8 mouse cellular contexts compared by ENCODE assay signal in the genomic region with DNA sequence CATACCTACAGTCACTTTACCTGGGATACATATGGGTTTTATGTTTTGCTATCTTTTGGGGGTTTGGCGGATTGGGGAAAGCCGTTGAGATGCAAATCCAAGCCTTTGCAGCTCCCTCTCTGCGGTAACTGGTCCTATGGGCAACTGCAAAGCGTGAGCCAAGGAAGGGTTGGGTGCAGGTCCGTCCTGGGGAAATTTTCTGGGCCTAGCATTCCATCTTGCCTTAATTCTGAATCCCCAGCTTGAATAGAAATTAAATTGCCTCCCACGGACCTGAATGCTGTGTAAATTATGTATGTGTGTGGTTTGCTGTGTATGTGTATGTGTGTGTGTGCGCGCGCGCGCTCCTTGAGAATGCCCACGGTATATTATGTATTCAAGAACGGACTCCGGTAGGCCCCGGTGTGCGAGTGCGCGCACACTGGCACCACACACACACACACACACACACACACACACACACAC. TPM values are rescaled to one million over a fixed set of nuclear protein-coding genes. Genes with fewer than 3 reads are reported as not detected.
DNase-seq lines count a peak whose midpoint lies in the region; ATAC-seq and TF ChIP-seq lines count a peak whose summit lies in the region.

No protein-coding gene starts in this region.

- peak; percentile 61 for DNase-seq in layer of hippocampus, adult 11-12 months (ENCODE audit: low spot score)
- no peak for DNase-seq in layer of hippocampus, postnatal 25 days (ENCODE audit: extremely low spot score in 1 of 2, low spot score in 1 of 2)
- peak; percentile 69 for DNase-seq in brain, embryonic 14.5 days (ENCODE audit: low read depth)
- peak; percentile 37 for DNase-seq in hindbrain, embryonic 10.5 days (ENCODE audit: low spot score)
- DNase-seq in gastrocnemius, postnatal 36 days, result no peak
- no peak for DNase-seq in spleen, postnatal 36 days (ENCODE audit: low spot score in 2 of 2)
- no peak for DNase-seq in thymus, postnatal 14 days

- intact Hi-C loops in gastrocnemius, postnatal 36 days (cut with DNase I), result loop anchor here (5.0 to 10.0 kb wide), 2 partner anchors 781 to 1523 kb away; no protein-coding TSS in a partner anchor

- no peaks in the 10 kb centered on the region for H3K36me3 ChIP-seq in hindbrain, embryonic 10.5 days
- H3K36me3 ChIP-seq in midbrain, embryonic 12.5 days, result no peaks in the 10 kb centered on the region

- TF ChIP-seq POLR2A in brain, embryonic 14.5 days (IDR thresholded peaks at IDR 0.05; ENCODE audit: borderline replicate concordance, extremely low read depth, insufficient read depth, insufficient read length, poor library complexity, severe bottlenecking), result no peak

- peaks cover 83% of the 10 kb centered on the region for H3K4me1 ChIP-seq in hindbrain, embryonic 10.5 days (replicated peaks)
- peaks cover 55% of the 10 kb centered on the region for H3K4me1 ChIP-seq in midbrain, embryonic 12.5 days

- H3K9ac ChIP-seq in midbrain, embryonic 12.5 days (replicated peaks), result peak overlapping the region; percentile 68

- ATAC-seq in midbrain, embryonic 12.5 days (ENCODE audit: low FRiP score, low read depth), result 0 out of 2 replicates have a peak, but pooled peaks have one; percentile 1

- peak overlapping the region; percentile 77 for H3K4me3 ChIP-seq in hindbrain, embryonic 10.5 days
- H3K4me3 ChIP-seq in midbrain, embryonic 12.5 days, result peak overlapping the region; percentile 66

- WGBS in hindbrain, embryonic 10.5 days, result under 1% methylated on average over 18 of the region's 18 CpGs
- WGBS in midbrain, embryonic 12.5 days, result 2% methylated on average over 12 of the region's 18 CpGs

- H3K9me3 ChIP-seq in hindbrain, embryonic 10.5 days, result no peaks in the 10 kb centered on the region
- H3K9me3 ChIP-seq in midbrain, embryonic 12.5 days, result no peaks in the 10 kb centered on the region

- no peak for TF ChIP-seq CTCF in brain, embryonic 14.5 days (IDR thresholded peaks at IDR 0.05; ENCODE audit: borderline replicate concordance, extremely low read depth, insufficient read depth, insufficient read length)

- H3K27me3 ChIP-seq in hindbrain, embryonic 10.5 days (ENCODE audit: insufficient read depth, poor library complexity, severe bottlenecking), result peaks cover 89% of the 10 kb centered on the region
- H3K27me3 ChIP-seq in midbrain, embryonic 12.5 days, result peaks cover 87% of the 10 kb centered on the region

- peak overlapping the region; percentile 91 for H3K4me2 ChIP-seq in midbrain, embryonic 12.5 days (replicated peaks)

- H3K27ac ChIP-seq in hindbrain, embryonic 10.5 days, result peak overlapping the region; percentile 86
- peak overlapping the region; percentile 22 for H3K27ac ChIP-seq in midbrain, embryonic 12.5 days (replicated peaks)

RNA-seq across cellular contexts. Expression of gene Nrp2, which starts 2.5 kb away (rescaled TPM):
- total RNA-seq in layer of hippocampus, postnatal 25 days (2021), result 10 to 100 TPM; 53.0 to 65.4 TPM
- polyA plus RNA-seq in brain, embryonic 14.5 days (2012; rRNA removed), result 53.3 and 66.5 TPM in 2 replicates
- 21.8 and 23.1 TPM in 2 replicates for polyA plus RNA-seq in hindbrain, embryonic 10.5 days (2016; fragmentation: Nextera tagmentation; extraction: Ambion mirVana)
- 20.7 and 26.0 TPM in 2 replicates for polyA plus RNA-seq in midbrain, embryonic 12.5 days (2016; fragmentation: Nextera tagmentation; extraction: Ambion mirVana)
- 1 to 10 TPM; 3.8 to 4.2 TPM for total RNA-seq in gastrocnemius, postnatal 36 days (2021)

Comparison
In these comparisons a context has a peak if more than half of its experiments do, and no peak if none do; other contexts are left out.
1. DNase-seq: peak in layer of hippocampus, adult 11-12 months (single experiment), brain, embryonic 14.5 days (single experiment) and hindbrain, embryonic 10.5 days (single experiment); none in layer of hippocampus, postnatal 25 days (0 of 2), gastrocnemius, postnatal 36 days (0 of 2), spleen, postnatal 36 days (0 of 2) and thymus, postnatal 14 days (single experiment).